Mouse (Mus musculus) cerebellum, adult 2 months (tissue): ENCODE results near the gene Adgrv1.

ENCODE experiments used
- CTCF ChIP-seq: fragments of 200-500 bp; IDR thresholded peaks from 2 replicates; pipeline ENCODE4 v1.5.1; 2011; ENCODE audit warnings: low read depth, mild to moderate bottlenecking, control low read depth, low read length, moderate library complexity, borderline replicate concordance; ENCODE audit not compliant: insufficient read depth
- POLR2A ChIP-seq: fragments of 200-500 bp; IDR thresholded peaks from 2 replicates; pipeline ENCODE4 v1.6.1; 2011; ENCODE audit warnings: low read length, control low read depth, borderline replicate concordance; ENCODE audit not compliant: insufficient read depth

- no peak for TF ChIP-seq POLR2A
- no peak for TF ChIP-seq CTCF
These were observed 300.9 kb downstream of the Adgrv1 start for GRCm38 (mm10) chr13:81332018-81332417.
